Mouse (Mus musculus) forebrain, embryonic 10.5 days (tissue): ENCODE measurements around the gene Atp6v1a. TPM values are rescaled to one million over a fixed set of nuclear protein-coding genes. Genes with fewer than 3 reads are reported as not detected.

Experiments used
- polyA plus RNA-seq: library from polyadenylated mRNA; unstranded; fragments of >200 nt; fragmentation: Nextera tagmentation; extraction: Ambion mirVana; gene quantifications from 2 replicates; pipeline ENCODE4 v1.2.1, GENCODE M21; 2016

Atp6v1a gene
- polyA plus RNA-seq, 1 experiment from 2014 or later, result 42.0 TPM

Other genes starting within 250 kb of the Atp6v1a start
- 17.0 and 18.0 TPM in 2 replicates for gene Ccdc191, start 249.9 kb downstream of the Atp6v1a start, polyA plus RNA-seq
- gene Qtrt2, start 212.9 kb downstream of the Atp6v1a start, polyA plus RNA-seq, result 33.9 and 38.1 TPM in 2 replicates
- gene Zdhhc23, start 159.9 kb downstream of the Atp6v1a start, polyA plus RNA-seq, result 0.66 TPM in 2 replicates
- 1.7 and 2.5 TPM in 2 replicates for gene Gramd1c, start 76.4 kb downstream of the Atp6v1a start, polyA plus RNA-seq
- 151 and 159 TPM in 2 replicates for gene Naa50, start 125 bp upstream of the Atp6v1a start, polyA plus RNA-seq
- 2.4 and 2.8 TPM in 2 replicates for gene Usf3, start 33.5 kb upstream of the Atp6v1a start, polyA plus RNA-seq
- gene Sidt1, start 193.5 kb upstream of the Atp6v1a start, polyA plus RNA-seq, result 0.15 and 0.18 TPM in 2 replicates
- 32.4 and 35.9 TPM in 2 replicates for gene Spice1, start 207.4 kb upstream of the Atp6v1a start, polyA plus RNA-seq